Mouse (Mus musculus) G1E (cell line): ENCODE data around the gene Stim2. TPM values are rescaled to one million over a fixed set of nuclear protein-coding genes. Genes with fewer than 3 reads are reported as not detected.

Experiments used
- ATAC-seq: 2 replicates; pipeline ENCODE4 v1.8.0; 2016; ENCODE audit warnings: mild to moderate bottlenecking; ENCODE audit not compliant: insufficient number of reproducible peaks, poor library complexity, low FRiP score, severe bottlenecking; ENCODE audit errors: extremely low read depth
- DNase-seq: peaks from one replicate; pipeline ENCODE4 v3.0.0; 2012; ENCODE audit warnings: low spot score
- H3K27me3 ChIP-seq: 2 replicates; pipeline ENCODE4 v1.6.1; 2012; ENCODE audit warnings: mild to moderate bottlenecking, low read length, inconsistent platforms; ENCODE audit not compliant: insufficient read depth
- H3K36me3 ChIP-seq: replicated peaks from 2 replicates; pipeline ENCODE3; 2012; ENCODE audit warnings: mild to moderate bottlenecking, inconsistent platforms
- H3K4me1 ChIP-seq: 2 replicates; pipeline ENCODE4 v1.6.1; 2012; ENCODE audit warnings: low read depth, low read length, inconsistent platforms, mixed read lengths; ENCODE audit not compliant: insufficient read depth
- H3K4me3 ChIP-seq: 2 replicates; pipeline ENCODE4 v1.5.1; 2012; ENCODE audit warnings: low read depth, mild to moderate bottlenecking, inconsistent platforms, low read length, moderate library complexity, mixed read lengths
- H3K9me3 ChIP-seq: replicated peaks from 2 replicates; pipeline ENCODE4 v1.6.1; 2012; ENCODE audit warnings: inconsistent platforms
- CTCF ChIP-seq: IDR thresholded peaks from 2 replicates; pipeline ENCODE4 v1.5.1; 2012; ENCODE audit warnings: low read depth, low read length, inconsistent platforms, mixed read lengths
- GATA1 ChIP-seq: IDR thresholded peaks from 2 replicates; pipeline ENCODE4 v1.6.1; 2012; ENCODE audit warnings: borderline replicate concordance, low read length, inconsistent platforms, mixed read lengths
- GATA2 ChIP-seq: IDR thresholded peaks from 2 replicates; pipeline ENCODE4 v1.6.1; 2012; ENCODE audit warnings: low read depth, low read length, inconsistent platforms, borderline replicate concordance
- POLR2AphosphoS5 ChIP-seq: IDR thresholded peaks from 2 replicates; pipeline ENCODE4 v1.6.1; 2012; ENCODE audit warnings: low read depth, low read length, inconsistent platforms; ENCODE audit not compliant: insufficient replicate concordance
- TAL1 ChIP-seq: conservative IDR thresholded peaks from 2 replicates; pipeline ENCODE4 v1.6.1; 2012; ENCODE audit warnings: low read depth, low read length, inconsistent platforms, mixed read lengths
- polyA plus RNA-seq: library from polyadenylated mRNA; stranded (reverse); fragments of >175 nt; gene quantifications from 2 replicates; pipeline ENCODE4 v1.2.3, GENCODE M21; 2012
- total RNA-seq, 2 experiments: library from RNA; stranded (forward) in 1 of 2; stranded (reverse) in 1 of 2; fragments of 200-1000 nt in 1 of 2; fragments of >200 nt in 1 of 2; fragmentation: Nextera tagmentation in 1 of 2; gene quantifications; 2 replicates each; pipeline ENCODE4 v1.2.3; 2014 to 2017

Gene Stim2
- total and polyA plus RNA-seq, 3 experiments: 11.2 to 22.9 (median 12.0) TPM

GRCm38 (mm10) chr5:54148091-54148795 lies 149.9 kb downstream of the Stim2 start:
- ATAC-seq (no peak), DNase-seq (no peak)
- H3K36me3 ChIP-seq: no peaks in the 10 kb centered on the region
- no peaks in the 10 kb centered on the region for H3K4me1 ChIP-seq
- H3K27me3 ChIP-seq: no peaks in the 10 kb centered on the region
- no peaks in the 10 kb centered on the region for H3K9me3 ChIP-seq
- no peak for TF ChIP-seq GATA2
- H3K4me3 ChIP-seq: no peak overlapping the region

GRCm38 (mm10) chr5:54154503-54155226 lies 156.4 kb downstream of the Stim2 start:
- H3K9me3 ChIP-seq: no peaks in the 10 kb centered on the region
- H3K36me3 ChIP-seq: no peaks in the 10 kb centered on the region
- H3K27me3 ChIP-seq: 0 out of 2 replicates have a peak, but pooled peaks cover 5% of the 10 kb centered on the region
- DNase-seq (peak; percentile 8), ATAC-seq (no peak)
- TF ChIP-seq GATA2 (no peak), POLR2AphosphoS5 (no peak), CTCF (peak; percentile 34; the same call in 1 of the 2 replicates)
- no peaks in the 10 kb centered on the region for H3K4me1 ChIP-seq
- H3K4me3 ChIP-seq: no peak overlapping the region

GRCm38 (mm10) chr5:54155227-54155776 lies 157.0 kb downstream of the Stim2 start:
- TF ChIP-seq GATA2: no peak
- Histone ChIP-seq H3K27me3 (0 out of 2 replicates have a peak, but pooled peaks cover 5% of the 10 kb centered on the region), H3K4me3 (no peak overlapping the region), H3K4me1 (no peaks in the 10 kb centered on the region), H3K36me3 (no peaks in the 10 kb centered on the region), H3K9me3 (no peaks in the 10 kb centered on the region)
- no peak for ATAC-seq
- DNase-seq: no peak

- H3K4me3 ChIP-seq: no peak overlapping the region
- 0 out of 2 replicates have a peak, but pooled peaks cover 5% of the 10 kb centered on the region for H3K27me3 ChIP-seq
- no peaks in the 10 kb centered on the region for H3K9me3 ChIP-seq
- no peak for DNase-seq
- TF ChIP-seq POLR2AphosphoS5: no peak
- TF ChIP-seq TAL1: no peak
- no peak for TF ChIP-seq CTCF
- no peak for TF ChIP-seq GATA1
- no peak for TF ChIP-seq GATA2
- ATAC-seq: no peak
- no peaks in the 10 kb centered on the region for H3K36me3 ChIP-seq
- H3K4me1 ChIP-seq: no peaks in the 10 kb centered on the region
Measured at GRCm38 (mm10) chr5:54155916-54156315, 157.6 kb downstream of the Stim2 start.

GRCm38 (mm10) chr5:54156944-54157527 lies 158.7 kb downstream of the Stim2 start:
- ATAC-seq (no peak), DNase-seq (no peak)
- Histone ChIP-seq H3K4me1 (no peaks in the 10 kb centered on the region), H3K4me3 (no peak overlapping the region), H3K36me3 (no peaks in the 10 kb centered on the region), H3K9me3 (no peaks in the 10 kb centered on the region), H3K27me3 (0 out of 2 replicates have a peak, but pooled peaks cover 5% of the 10 kb centered on the region)
- TF ChIP-seq POLR2AphosphoS5 (no peak), TAL1 (no peak), GATA1 (no peak), CTCF (no peak), GATA2 (no peak)

GRCm38 (mm10) chr5:54158230-54158629 lies 159.9 kb downstream of the Stim2 start:
- 0 out of 2 replicates have a peak, but pooled peaks cover 5% of the 10 kb centered on the region for H3K27me3 ChIP-seq
- H3K36me3 ChIP-seq: no peaks in the 10 kb centered on the region
- no peak overlapping the region for H3K4me3 ChIP-seq
- DNase-seq (no peak), ATAC-seq (no peak)
- TF ChIP-seq GATA2 (no peak), CTCF (no peak), POLR2AphosphoS5 (no peak), GATA1 (no peak), TAL1 (no peak)
- H3K9me3 ChIP-seq: no peaks in the 10 kb centered on the region
- H3K4me1 ChIP-seq: no peaks in the 10 kb centered on the region
